Mouse (Mus musculus) ES-E14 (cell line): ENCODE results near the gene Alad.

Source experiments
- HCFC1 ChIP-seq: IDR thresholded peaks from 2 replicates; pipeline ENCODE4 v1.6.1; 2012; ENCODE audit warnings: low read length, inconsistent platforms, borderline replicate concordance; ENCODE audit not compliant: insufficient read depth
- ZC3H11A ChIP-seq: IDR thresholded peaks from 2 replicates; pipeline ENCODE4 v1.6.1; 2012; ENCODE audit warnings: low read depth, mild to moderate bottlenecking, inconsistent platforms, low read length, borderline replicate concordance

DNA sequence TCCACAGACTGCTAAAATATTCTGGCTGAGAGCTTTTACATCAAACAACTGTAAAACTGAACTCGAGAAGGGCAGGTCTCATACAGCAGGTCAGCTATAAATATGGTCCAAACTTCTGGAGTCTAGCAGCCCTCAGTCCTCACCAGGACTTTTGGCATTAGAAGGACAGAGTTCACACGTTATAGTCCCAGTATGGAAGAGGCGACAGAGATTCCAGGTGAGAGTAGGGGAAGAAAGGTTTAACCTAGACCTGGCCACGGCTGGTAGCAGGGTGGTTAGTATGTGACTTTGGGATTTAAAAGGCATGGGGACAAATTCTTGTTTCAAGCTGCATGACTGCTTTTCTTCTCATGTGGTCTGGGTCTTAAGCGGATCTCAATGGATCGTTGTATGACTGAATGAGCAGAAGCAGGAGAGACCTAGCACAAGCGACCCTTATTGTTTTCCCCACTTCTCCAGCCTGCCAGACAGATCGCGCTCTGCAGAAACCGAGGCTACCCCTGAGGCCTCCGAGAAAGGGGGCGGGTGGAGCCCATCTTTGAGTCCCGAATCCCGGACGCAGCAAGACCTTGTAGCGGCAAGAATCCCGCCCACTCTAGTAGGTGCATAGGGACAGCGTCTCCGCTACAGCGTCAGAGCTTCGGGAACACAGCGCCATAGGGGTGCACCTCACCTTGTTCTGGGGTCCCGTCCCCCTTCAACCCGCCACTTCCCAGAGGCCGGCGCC is 433 bp downstream of the Alad start:
- TF ChIP-seq ZC3H11A = no peak
- no peak for TF ChIP-seq HCFC1
